Mouse (Mus musculus): ENCODE data around the gene Cachd1.

GRCm38 (mm10) chr4:101027852-101028411 is 251.5 kb downstream of the Cachd1 start:
- TF ChIP-seq POLR2A (IDR thresholded peaks at IDR 0.05; ENCODE audit: borderline replicate concordance, extremely low read depth, low read depth, low read length), result no peak
- TF ChIP-seq CTCF (IDR thresholded peaks at IDR 0.05; ENCODE audit: insufficient read depth, low read length), result no peak

All from lung, adult 2 months (tissue).